Mouse (Mus musculus) lung, postnatal 14 days (tissue): ENCODE results near the gene Gnb2.
A peak's percentile ranks its signal among the peaks of the same experiment; 100 is the strongest.

Experiments used
- DNase-seq: peaks from one replicate; pipeline ENCODE4 v3.0.0; 2021

The Gnb2 gene

GRCm38 (mm10) chr5:137539291-137539801, 6.0 kb upstream of the Gnb2 start:
- no peak for DNase-seq

DNA sequence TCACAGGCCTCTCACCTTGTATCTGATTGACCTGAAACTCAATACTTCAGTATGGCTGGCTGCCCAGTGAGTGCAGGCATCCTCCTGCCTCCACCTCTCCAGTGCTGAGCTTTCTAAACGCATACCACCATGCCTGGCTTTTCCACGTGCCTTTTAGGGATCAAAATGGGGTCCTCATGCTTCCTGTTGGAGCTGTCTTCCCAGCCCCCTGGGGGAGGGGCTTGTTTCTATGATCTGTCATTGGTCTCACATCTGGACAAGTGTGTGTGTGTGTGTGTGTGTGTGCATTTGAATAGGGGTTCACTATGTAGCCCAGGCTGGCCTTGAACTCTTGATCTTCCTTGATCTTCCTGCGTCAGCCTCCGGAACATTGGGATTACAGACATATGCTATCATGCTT, 4.2 kb upstream of the Gnb2 start:
- no peak for DNase-seq

DNA sequence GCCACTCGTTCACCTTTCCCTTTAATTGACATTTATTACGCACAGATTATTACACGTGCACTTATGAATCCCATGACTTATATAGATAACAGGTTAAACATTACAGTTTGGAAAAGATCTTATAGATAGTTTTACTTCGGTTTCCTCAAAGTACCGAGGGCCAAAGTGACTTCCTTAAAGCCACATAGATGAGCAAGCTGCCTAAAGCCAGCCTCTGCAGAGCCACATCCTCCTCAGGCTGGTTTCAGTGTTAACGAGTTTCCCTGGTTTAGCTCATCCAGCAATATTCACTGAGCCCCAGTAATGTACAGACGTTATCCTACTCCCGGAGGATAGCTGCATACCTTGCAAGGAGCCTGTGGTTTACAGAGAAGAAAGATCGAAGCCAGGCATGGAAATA, 2.0 kb upstream of the Gnb2 start:
- no peak for DNase-seq

DNA sequence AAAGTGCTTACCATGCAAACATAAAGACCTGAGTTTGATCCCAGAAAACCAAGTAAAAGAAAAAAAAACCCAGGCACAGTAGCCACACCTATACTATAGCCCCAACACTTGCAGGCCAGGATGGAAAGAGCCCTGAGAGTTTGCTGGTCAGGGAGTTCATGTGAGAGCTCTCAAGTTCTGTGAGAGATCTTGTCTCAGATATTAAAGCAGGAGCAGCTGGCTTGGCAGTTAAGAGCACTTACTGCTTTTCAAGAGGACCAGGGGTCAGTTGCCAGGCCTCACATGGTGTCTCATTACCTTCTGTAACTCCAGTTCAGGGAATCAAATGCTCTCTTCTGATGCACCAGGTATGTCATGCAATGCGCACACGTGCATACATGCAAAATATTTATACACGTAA, 1.5 kb upstream of the Gnb2 start:
- DNase-seq, result no peak

DNA sequence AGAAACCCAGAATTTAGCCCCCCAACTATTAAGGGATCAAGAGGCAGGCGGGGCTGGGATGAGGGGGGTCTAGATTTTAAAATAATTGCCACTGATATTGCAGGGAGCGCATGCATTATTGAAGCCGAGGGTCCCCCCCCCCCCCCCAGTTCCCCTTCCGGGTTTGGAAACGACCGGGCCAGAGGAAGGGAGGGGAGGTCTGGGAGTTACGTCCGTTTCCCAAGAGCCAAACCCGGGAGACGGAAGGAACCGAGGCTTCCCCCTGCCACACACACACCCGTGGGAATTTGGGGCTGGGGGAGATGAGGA, 548 bp downstream of the Gnb2 start:
- DNase-seq, result no peak

DNA sequence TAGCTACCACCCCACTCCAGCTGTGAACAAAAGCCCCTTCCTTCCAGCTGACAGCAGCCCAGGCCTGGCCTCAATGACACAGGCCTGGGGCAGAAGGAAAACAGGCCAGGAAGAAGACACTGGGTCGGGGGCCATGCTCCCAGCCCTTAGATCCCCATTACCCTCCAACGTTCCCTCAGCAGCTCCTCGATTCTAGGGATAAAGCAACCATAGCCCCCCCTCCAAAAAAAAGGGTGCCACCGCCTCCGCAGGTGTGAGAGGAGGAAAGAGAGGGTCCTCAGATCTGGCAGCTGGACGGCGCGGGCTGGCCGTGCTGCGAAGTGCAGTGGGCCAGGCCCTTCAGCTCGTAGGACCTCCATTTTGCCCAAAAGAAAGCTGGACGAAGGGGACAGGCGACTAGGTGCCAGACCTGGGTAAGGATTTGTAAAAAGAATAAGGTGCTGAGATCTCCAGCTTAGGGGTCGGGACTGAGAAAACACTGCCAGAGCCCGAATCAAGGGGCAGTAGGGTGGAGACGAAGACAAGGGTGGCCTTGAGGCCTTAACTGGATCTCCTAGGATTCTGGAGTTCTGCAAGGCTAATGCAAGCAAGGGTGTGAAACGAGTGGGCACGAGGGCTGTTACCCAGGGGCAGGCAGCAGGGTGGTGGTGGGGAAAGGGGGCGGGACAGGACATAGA, 1.0 kb downstream of the Gnb2 start:
- DNase-seq, result no peak

DNA sequence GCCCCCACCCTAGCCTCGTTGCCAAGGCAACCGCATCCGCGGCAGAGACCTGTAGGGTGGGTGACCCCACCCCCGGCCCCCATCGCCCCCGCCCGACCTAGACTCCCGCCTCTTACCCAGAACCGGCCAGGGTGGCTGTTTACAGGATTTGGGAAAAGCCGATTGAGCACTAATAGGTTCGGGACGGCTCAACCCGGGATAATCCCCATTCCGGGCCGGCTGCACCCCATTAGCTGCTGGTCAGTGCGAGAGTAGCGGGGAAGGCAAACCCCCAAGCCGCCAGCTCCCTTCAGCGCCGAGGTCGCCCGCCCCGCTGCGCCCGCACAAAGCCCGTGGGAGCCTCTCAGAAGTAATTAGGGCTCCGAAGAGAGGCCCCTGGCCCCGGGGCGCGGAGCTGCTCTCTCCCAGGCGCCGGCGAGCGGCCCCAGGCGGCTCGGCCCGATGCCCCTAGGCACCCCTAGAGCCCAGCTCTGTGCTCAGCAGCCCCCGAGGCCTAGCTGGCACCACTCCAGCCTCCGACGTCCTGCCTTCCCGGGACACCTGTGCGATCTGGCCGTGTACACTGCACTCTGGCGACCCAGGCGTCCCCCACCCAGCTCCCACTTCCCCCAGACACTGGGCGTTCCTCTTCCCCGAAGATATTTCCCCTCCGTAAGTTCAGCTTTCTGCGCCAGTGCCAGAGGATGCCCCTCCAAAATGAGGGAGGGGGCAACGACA, 1.7 kb downstream of the Gnb2 start:
- peak; percentile 71 for DNase-seq

- DNase-seq, result peak; percentile 71
These were observed 2.5 kb downstream of the Gnb2 start for GRCm38 (mm10) chr5:137530588-137531413.

DNA sequence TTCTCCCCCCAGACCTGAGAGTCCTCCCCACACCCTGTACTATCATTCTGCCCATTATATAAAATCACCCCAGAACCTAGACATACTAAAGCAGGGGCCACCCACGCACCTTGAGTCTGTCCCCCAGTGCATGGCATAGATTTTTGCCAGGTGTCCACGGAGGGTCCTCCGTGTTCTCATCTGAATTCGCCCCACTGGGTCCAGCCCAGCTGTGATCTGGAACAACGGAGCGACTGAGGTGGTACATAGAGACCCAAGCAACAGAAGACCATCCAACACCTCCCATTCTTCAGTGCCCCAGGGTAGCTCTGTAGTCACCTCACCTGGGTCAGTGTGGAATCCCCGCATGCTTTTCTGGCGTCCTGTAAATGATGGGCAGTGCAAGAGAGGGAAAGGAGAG, 3.2 kb downstream of the Gnb2 start:
- no peak for DNase-seq

DNA sequence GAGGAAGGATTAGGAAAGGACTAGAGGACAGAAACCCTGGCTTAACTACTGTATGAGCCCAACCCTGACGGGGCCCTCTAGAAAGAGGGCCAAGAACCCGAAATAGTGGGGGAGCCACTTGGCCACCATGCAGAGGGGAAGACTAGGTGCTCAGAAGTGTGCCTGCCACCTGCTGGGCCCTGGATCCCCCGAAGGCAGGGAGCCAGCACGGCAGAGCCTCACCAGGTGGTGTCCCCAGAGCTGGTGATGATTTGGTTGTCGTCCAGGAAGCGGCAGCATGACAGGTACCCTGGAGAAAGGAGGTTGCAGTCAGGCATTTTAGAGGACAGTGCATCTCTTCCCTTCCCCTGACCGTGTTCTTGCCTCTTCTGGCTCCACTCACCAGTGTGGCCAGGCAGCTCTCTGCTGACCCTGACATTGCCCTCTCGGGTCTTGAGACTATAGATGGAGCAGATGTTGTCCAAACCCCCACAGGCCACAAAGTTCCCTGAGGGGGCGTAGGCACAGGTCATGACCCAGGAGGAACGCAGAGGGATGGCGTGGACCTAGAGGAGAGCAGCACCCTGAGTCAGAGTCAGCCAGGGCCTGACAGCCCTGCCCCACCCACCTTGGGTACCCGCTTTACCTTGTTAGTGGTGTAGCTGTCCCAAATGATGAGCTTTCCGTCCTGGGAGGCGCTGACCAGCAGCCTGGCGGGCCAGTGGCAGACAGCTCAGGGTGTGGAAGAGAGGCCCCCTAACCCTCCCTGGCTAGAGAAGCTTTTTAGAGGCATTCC, 3.9 kb downstream of the Gnb2 start:
- no peak for DNase-seq

DNA sequence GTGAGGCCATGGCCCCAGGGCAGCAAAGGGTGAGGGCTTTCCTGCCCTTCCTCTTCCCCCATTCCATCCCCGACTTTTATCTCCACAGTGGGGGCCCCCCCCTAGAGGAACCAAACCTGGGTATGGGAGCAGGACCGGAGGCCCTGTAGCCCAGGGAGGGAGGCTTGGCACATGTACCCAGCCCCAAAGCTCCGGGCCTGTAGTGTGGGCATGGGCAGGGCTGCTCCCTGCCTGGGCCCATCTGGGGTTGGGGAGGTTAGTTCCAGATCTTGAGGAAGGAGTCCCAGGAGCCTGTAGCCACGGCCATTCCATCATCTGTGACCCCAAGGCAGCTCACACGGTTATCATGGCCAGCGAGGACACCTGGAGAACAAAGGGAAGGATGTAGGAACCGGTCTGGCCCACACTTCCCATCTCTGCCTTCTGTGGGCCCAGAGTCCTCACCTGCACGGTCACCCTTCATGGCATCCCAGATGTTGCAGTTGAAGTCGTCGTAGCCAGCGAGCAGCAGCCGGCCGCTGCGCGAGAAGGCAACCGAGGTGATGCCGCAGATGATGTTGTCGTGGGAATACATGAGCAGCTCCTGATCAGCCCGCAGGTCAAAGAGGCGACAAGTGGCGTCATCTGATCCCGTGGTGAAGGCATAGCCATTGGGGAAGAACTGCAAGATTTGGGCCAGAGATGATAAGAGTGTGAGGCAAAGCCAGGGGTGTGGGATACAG, 4.9 kb downstream of the Gnb2 start:
- no peak for DNase-seq

- no peak for DNase-seq
These were observed 5.9 kb downstream of the Gnb2 start for GRCm38 (mm10) chr5:137527413-137527812.

GRCm38 (mm10) chr5:137526192-137526936, 6.9 kb downstream of the Gnb2 start:
- peak; percentile 59 for DNase-seq

DNA sequence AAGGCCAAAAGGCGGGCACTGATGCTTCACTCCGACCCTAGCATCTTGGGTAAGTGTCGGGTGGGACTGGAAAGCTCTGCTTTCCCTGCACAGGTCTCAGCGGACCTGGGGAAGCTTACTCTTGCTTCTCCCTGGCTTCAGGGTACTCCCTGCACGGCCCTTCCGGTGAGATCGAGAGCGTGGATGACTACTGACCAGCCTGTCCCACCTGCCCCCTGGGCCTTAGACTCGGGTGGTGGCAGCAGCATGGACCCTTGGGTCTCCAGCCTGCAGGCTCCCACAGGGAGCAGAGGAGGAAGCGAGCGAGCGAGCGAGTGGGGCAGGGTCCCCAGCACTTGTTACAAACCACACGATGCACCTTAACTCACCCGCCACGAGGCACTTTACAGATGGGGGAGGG, 7.8 kb downstream of the Gnb2 start:
- DNase-seq, result no peak

DNA sequence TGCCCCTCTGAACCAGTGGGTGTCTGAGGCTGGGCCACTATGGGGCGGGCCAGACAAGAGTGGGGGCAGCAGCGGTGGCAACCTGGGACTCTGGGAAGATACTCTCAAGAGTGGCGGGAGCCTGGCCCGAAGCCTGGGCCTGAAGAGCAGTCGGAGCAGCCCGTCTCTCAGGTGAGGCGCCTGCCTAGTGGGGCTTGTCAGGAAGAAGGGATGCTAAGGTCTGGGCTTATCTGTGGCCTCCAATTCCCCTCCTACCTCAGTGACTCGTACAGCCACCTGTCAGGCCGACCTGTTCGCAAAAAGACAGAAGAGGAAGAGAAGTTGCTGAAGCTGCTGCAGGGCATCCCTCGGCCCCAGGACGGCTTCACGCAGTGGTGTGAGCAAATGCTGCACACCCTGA, 8.6 kb downstream of the Gnb2 start:
- no peak for DNase-seq

GRCm38 (mm10) chr5:137524251-137524515, 9.1 kb downstream of the Gnb2 start:
- no peak for DNase-seq

- DNase-seq, result no peak
These were observed 9.7 kb downstream of the Gnb2 start for GRCm38 (mm10) chr5:137523396-137524250.

DNA sequence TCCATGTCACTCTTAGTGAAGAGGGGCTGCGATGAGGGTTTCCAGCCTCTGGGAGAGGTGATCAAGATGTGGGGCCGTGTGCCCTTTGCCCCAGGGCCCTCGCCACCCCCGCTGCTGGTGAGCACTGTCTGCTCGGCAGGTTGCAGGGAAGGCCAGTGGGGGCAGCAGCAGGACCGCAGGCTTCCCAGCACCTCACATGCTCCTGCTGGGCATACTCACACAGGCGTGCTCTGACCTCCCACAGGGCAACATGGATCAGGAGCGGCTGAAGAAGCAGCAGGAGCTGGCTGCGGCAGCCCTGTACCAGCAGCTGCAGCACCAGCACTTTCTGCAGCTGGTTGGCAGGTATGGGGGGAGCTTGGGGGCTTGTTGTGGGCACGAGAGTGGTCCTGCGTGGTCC, 10.6 kb downstream of the Gnb2 start:
- DNase-seq, result no peak

- DNase-seq, result no peak
These were observed 11.4 kb downstream of the Gnb2 start for GRCm38 (mm10) chr5:137521861-137522260.

GRCm38 (mm10) chr5:137519691-137520550, 13.4 kb downstream of the Gnb2 start:
- DNase-seq, result no peak
